Comparison of ENCODE assay signal across 8 mouse cellular contexts in the genomic region with DNA sequence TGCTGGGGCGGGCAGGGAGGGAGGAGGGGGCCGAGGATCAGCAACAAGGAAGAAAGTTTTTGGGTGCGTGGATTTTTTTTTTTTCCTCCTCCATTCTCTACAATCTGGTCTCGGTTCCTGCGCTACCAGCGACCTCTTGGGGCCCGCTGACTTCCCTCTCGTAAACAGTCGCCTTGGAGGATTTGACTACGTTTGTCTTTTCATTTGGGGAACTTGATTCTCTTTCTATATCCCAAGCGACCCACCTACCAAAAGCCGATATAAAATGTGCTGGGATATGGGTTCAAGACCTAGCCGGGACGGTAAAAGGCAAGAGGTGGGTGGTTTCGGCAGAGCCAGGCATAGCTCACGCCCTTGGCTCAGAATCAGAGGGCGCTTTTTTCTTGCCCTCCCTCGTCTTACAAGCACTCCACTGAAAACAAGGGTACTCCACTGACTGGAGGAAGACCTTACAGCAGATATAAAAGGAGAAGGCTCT. TPM values are rescaled to one million over a fixed set of nuclear protein-coding genes. Genes with fewer than 3 reads are reported as not detected.
DNase-seq lines count a peak whose midpoint lies in the region; ATAC-seq and TF ChIP-seq lines count a peak whose summit lies in the region.

No protein-coding gene starts in this region.

- 1% methylated on average over 17 of the region's 18 CpGs for WGBS in kidney, embryonic 15.5 days
- WGBS in forebrain, embryonic 10.5 days: 2% methylated on average over 18 of the region's 18 CpGs
- WGBS in intestine, embryonic 16.5 days: 2% methylated on average over 18 of the region's 18 CpGs
- WGBS in midbrain, embryonic 12.5 days: under 1% methylated on average over 17 of the region's 18 CpGs

- peaks cover 31% of the 10 kb centered on the region for H3K4me1 ChIP-seq in kidney, embryonic 15.5 days
- peaks cover 0 to 2% of the 10 kb centered on the region in 2 experiments; a peak in 1 of 4 replicates for H3K4me1 ChIP-seq in ES-E14 (ENCODE audit: control insufficient read depth in 2 of 2, insufficient read depth in 2 of 2, low read length in 2 of 2, poor library complexity in 1 of 2)
- H3K4me1 ChIP-seq in forebrain, embryonic 10.5 days: peaks cover 29% of the 10 kb centered on the region
- peaks cover 5% of the 10 kb centered on the region; the same call in 1 of the 2 replicates for H3K4me1 ChIP-seq in intestine, embryonic 16.5 days (ENCODE audit: control insufficient read depth, insufficient read depth, low read length)
- peaks cover 14% of the 10 kb centered on the region for H3K4me1 ChIP-seq in midbrain, embryonic 12.5 days

- peak overlapping the region; percentile 67; the same call in 1 of the 2 replicates for H3K9ac ChIP-seq in kidney, embryonic 15.5 days
- H3K9ac ChIP-seq in ES-E14 (ENCODE audit: insufficient read depth, low read depth, low read length, poor library complexity, severe bottlenecking): peak overlapping the region; percentile 69
- peak overlapping the region; percentile 76 for H3K9ac ChIP-seq in intestine, embryonic 16.5 days (ENCODE audit: low read depth, low read length)
- H3K9ac ChIP-seq in midbrain, embryonic 12.5 days (replicated peaks): peak overlapping the region; percentile 71; the same call in 1 of the 2 replicates

- DNase-seq in kidney, postnatal 4 days: no peak
- DNase-seq in ES-E14 (ENCODE audit: low read depth, low spot score): no peak
- DNase-seq in forebrain, embryonic 10.5 days (ENCODE audit: extremely low spot score, low spot score): no peak
- peak; percentile 39 for DNase-seq in thymus, postnatal 4 days

- H3K9me3 ChIP-seq in kidney, embryonic 15.5 days (replicated peaks): no peaks in the 10 kb centered on the region
- H3K9me3 ChIP-seq in ES-E14 (ENCODE audit: control insufficient read depth, insufficient read depth, low read depth, low read length): no peaks in the 10 kb centered on the region
- no peaks in the 10 kb centered on the region for H3K9me3 ChIP-seq in forebrain, embryonic 10.5 days
- no peaks in the 10 kb centered on the region for H3K9me3 ChIP-seq in intestine, embryonic 16.5 days (ENCODE audit: control insufficient read depth, low read length)
- H3K9me3 ChIP-seq in midbrain, embryonic 12.5 days: 0 out of 2 replicates have a peak, but pooled peaks cover 3% of the 10 kb centered on the region

- H3K4me3 ChIP-seq in kidney, embryonic 15.5 days (replicated peaks): peak overlapping the region; percentile 63
- H3K4me3 ChIP-seq in ES-E14 (ENCODE audit: insufficient read depth in 1 of 2, low read depth in 1 of 2, low read length in 2 of 2, poor library complexity in 1 of 2, severe bottlenecking in 1 of 2): peak overlapping the region; percentile 80 to 92
- peak overlapping the region; percentile 85 for H3K4me3 ChIP-seq in forebrain, embryonic 10.5 days
- H3K4me3 ChIP-seq in intestine, embryonic 16.5 days (ENCODE audit: low read length): peak overlapping the region; percentile 78
- peak overlapping the region; percentile 81 for H3K4me3 ChIP-seq in midbrain, embryonic 12.5 days

- in situ Hi-C loops in ES-E14 (cut with MboI; ENCODE audit: low sequenced_read_pairs in 2 of 2, unreplicated experiment in 2 of 2): no loop called here

- peaks cover 27% of the 10 kb centered on the region for H3K27me3 ChIP-seq in kidney, embryonic 15.5 days
- H3K27me3 ChIP-seq in forebrain, embryonic 10.5 days (ENCODE audit: poor library complexity, severe bottlenecking): peaks cover 50% of the 10 kb centered on the region
- peaks cover 13% of the 10 kb centered on the region for H3K27me3 ChIP-seq in intestine, embryonic 16.5 days (replicated peaks; ENCODE audit: control insufficient read depth, insufficient read depth, low read length)
- peaks cover 36% of the 10 kb centered on the region for H3K27me3 ChIP-seq in midbrain, embryonic 12.5 days

- no peak for ATAC-seq in kidney, embryonic 15.5 days (replicated peaks; ENCODE audit: low FRiP score)
- ATAC-seq in intestine, embryonic 16.5 days: peak; percentile 13; the same call in 1 of the 2 replicates
- no peak; the same call in 1 of the 2 replicates for ATAC-seq in midbrain, embryonic 12.5 days (ENCODE audit: low FRiP score, low read depth)
- ATAC-seq in erythroid progenitor cell, adult 5-6 weeks (replicated peaks; ENCODE audit: low FRiP score, poor library complexity, severe bottlenecking): no peak

- H3K36me3 ChIP-seq in kidney, embryonic 15.5 days: no peaks in the 10 kb centered on the region
- H3K36me3 ChIP-seq in ES-E14 (ENCODE audit: control insufficient read depth, insufficient read depth, low read length, poor library complexity, severe bottlenecking): no peaks in the 10 kb centered on the region
- H3K36me3 ChIP-seq in forebrain, embryonic 10.5 days (replicated peaks): no peaks in the 10 kb centered on the region
- H3K36me3 ChIP-seq in intestine, embryonic 16.5 days (ENCODE audit: control insufficient read depth, insufficient read depth, low read length): no peaks in the 10 kb centered on the region
- H3K36me3 ChIP-seq in midbrain, embryonic 12.5 days: no peaks in the 10 kb centered on the region

- H3K4me2 ChIP-seq in kidney, embryonic 15.5 days: peak overlapping the region; percentile 91
- peak overlapping the region; percentile 91 for H3K4me2 ChIP-seq in intestine, embryonic 16.5 days (ENCODE audit: low read depth, low read length)
- H3K4me2 ChIP-seq in midbrain, embryonic 12.5 days (replicated peaks): peak overlapping the region; percentile 84

- H3K27ac ChIP-seq in kidney, embryonic 15.5 days: peak overlapping the region; percentile 28
- no peak overlapping the region for H3K27ac ChIP-seq in ES-E14 (ENCODE audit: insufficient read depth, low read depth, low read length, poor library complexity, severe bottlenecking)
- H3K27ac ChIP-seq in forebrain, embryonic 10.5 days: peak overlapping the region; percentile 91
- H3K27ac ChIP-seq in intestine, embryonic 16.5 days (ENCODE audit: low read length): peak overlapping the region; percentile 50
- H3K27ac ChIP-seq in midbrain, embryonic 12.5 days (replicated peaks): no peak overlapping the region

TF ChIP-seq in ES-E14, 5 proteins besides CTCF, POLR2A, EP300 and RAD21:
- TF ChIP-seq ZNF384 (IDR thresholded peaks at IDR 0.05; ENCODE audit: low read depth, low read length) (peak; percentile 69; the same call in 1 of the 2 replicates), MAFK (IDR thresholded peaks at IDR 0.05; ENCODE audit: insufficient read depth, low read depth, low read length) (no peak)

RNA-seq across cellular contexts. Expression of gene Ust, which starts 0.4 kb away (rescaled TPM):
- 6.5 and 6.6 TPM in 2 replicates for polyA plus RNA-seq in kidney, embryonic 15.5 days (2015; fragmentation: Nextera tagmentation; extraction: Ambion mirVana)
- total RNA-seq in ES-E14 (2012; rRNA removed): 2.9 and 4.9 TPM in 2 replicates
- polyA plus RNA-seq in forebrain, embryonic 10.5 days (2016; fragmentation: Nextera tagmentation; extraction: Ambion mirVana): 2.2 TPM in 2 replicates
- 2.5 and 3.3 TPM in 2 replicates for polyA plus RNA-seq in intestine, embryonic 16.5 days (2015; fragmentation: Nextera tagmentation; extraction: Ambion mirVana)
- polyA plus RNA-seq in midbrain, embryonic 12.5 days (2016; fragmentation: Nextera tagmentation; extraction: Ambion mirVana): 4.0 and 4.2 TPM in 2 replicates
- 0.84 and 2.5 TPM in 2 replicates for total RNA-seq in erythroid progenitor cell, adult 5-6 weeks (2015; ENCODE audit: low replicate concordance)
- not detected in 2 replicates for total RNA-seq in erythroid progenitor cell, adult 5-6 weeks (2017; ENCODE audit: low replicate concordance)

Comparison
In these comparisons a context has a peak if more than half of its experiments do, and no peak if none do; other contexts are left out.
1. H3K27ac ChIP-seq: peak in kidney, embryonic 15.5 days (single experiment), forebrain, embryonic 10.5 days (single experiment) and intestine, embryonic 16.5 days (single experiment); none in ES-E14 (single experiment) and midbrain, embryonic 12.5 days (single experiment).
2. Peak in every context shown above with its lines, with median percentiles within 50 percentile points of each other: H3K4me2 ChIP-seq, H3K4me3 ChIP-seq and H3K9ac ChIP-seq.